Mouse (Mus musculus): ENCODE data around the gene Mamstr. TPM values are rescaled to one million over a fixed set of nuclear protein-coding genes. Genes with fewer than 3 reads are reported as not detected.

The Mamstr gene
- polyA plus RNA-seq (2017; shearing (Covaris generic)) = under 1 TPM; 0.32 to 0.40 TPM

- no peak for ATAC-seq
Measured at GRCm38 (mm10) chr7:45639561-45640027, at the start of gene Mamstr. Gene Mamstr (plus strand): TSS chr7:45639977.

GRCm38 (mm10) chr7:45590874-45591273 is 48.9 kb upstream of the Mamstr start:
- ATAC-seq = no peak

- ATAC-seq = peak; percentile 63
Measured at GRCm38 (mm10) chr7:45591880-45592279, 47.9 kb upstream of the Mamstr start.

- peak; percentile 59 for ATAC-seq
Measured at GRCm38 (mm10) chr7:45593118-45593815, 46.5 kb upstream of the Mamstr start.

- no peak for ATAC-seq
Measured at GRCm38 (mm10) chr7:45595176-45595575, 44.6 kb upstream of the Mamstr start.

- no peak for ATAC-seq
Measured at GRCm38 (mm10) chr7:45596107-45596506, 43.7 kb upstream of the Mamstr start.

GRCm38 (mm10) chr7:45597013-45597412 is 42.8 kb upstream of the Mamstr start:
- no peak for ATAC-seq

GRCm38 (mm10) chr7:45597527-45597926 is 42.2 kb upstream of the Mamstr start:
- no peak for ATAC-seq

GRCm38 (mm10) chr7:45598960-45599879 is 40.6 kb upstream of the Mamstr start:
- ATAC-seq = no peak

- no peak for ATAC-seq
Measured at GRCm38 (mm10) chr7:45605704-45606289, 34.0 kb upstream of the Mamstr start.

- ATAC-seq = no peak
Measured at GRCm38 (mm10) chr7:45609511-45609910, 30.3 kb upstream of the Mamstr start.

- ATAC-seq = no peak
Measured at GRCm38 (mm10) chr7:45616277-45616676, 23.5 kb upstream of the Mamstr start.

- no peak for ATAC-seq
Measured at GRCm38 (mm10) chr7:45617042-45617695, 22.6 kb upstream of the Mamstr start, which contains the start of gene Fut1. Gene Fut1 (plus strand): TSS chr7:45617289.

- no peak for ATAC-seq
Measured at GRCm38 (mm10) chr7:45618316-45618715, 21.5 kb upstream of the Mamstr start.

- no peak for ATAC-seq
Measured at GRCm38 (mm10) chr7:45619592-45619991, 20.2 kb upstream of the Mamstr start.

GRCm38 (mm10) chr7:45621443-45621842 is 18.3 kb upstream of the Mamstr start, which contains the start of gene Izumo1:
Gene Izumo1 (plus strand): TSS chr7:45621811.
- no peak for ATAC-seq

GRCm38 (mm10) chr7:45623507-45623906 is 16.3 kb upstream of the Mamstr start:
- ATAC-seq = no peak

GRCm38 (mm10) chr7:45624718-45625117 is 15.1 kb upstream of the Mamstr start:
- ATAC-seq = no peak

GRCm38 (mm10) chr7:45625481-45625880 is 14.3 kb upstream of the Mamstr start:
- ATAC-seq = no peak

GRCm38 (mm10) chr7:45626571-45627076 is 13.2 kb upstream of the Mamstr start:
- no peak for ATAC-seq

- no peak for ATAC-seq
Measured at GRCm38 (mm10) chr7:45627261-45627660, 12.5 kb upstream of the Mamstr start, which contains the start of gene Rasip1. Gene Rasip1 (plus strand): TSS chr7:45627488.
